Mouse (Mus musculus) heart, embryonic 13.5 days (tissue): ENCODE data around the gene 4931428L18Rik. TPM values are rescaled to one million over a fixed set of nuclear protein-coding genes. Genes with fewer than 3 reads are reported as not detected.

Experiments
- ATAC-seq: fragments of 200-750 bp; cut with Nextera tagmentation; 2 replicates; pipeline ENCODE4 v1.8.0; 2017; ENCODE audit warnings: moderate TSS enrichment; ENCODE audit not compliant: insufficient number of reproducible peaks, low FRiP score, low TSS enrichment; ENCODE audit errors: extremely low read depth
- H3K27ac ChIP-seq: fragments of 300-500 bp; sonication (generic); replicated peaks from 2 replicates; pipeline ENCODE4 v1.5.1; 2015; ENCODE audit warnings: moderate library complexity, mild to moderate bottlenecking, inconsistent platforms
- H3K27me3 ChIP-seq: fragments of 300-500 bp; sonication (generic); replicated peaks from 2 replicates; pipeline ENCODE4 v1.6.1; 2015; ENCODE audit warnings: mild to moderate bottlenecking, inconsistent platforms
- H3K36me3 ChIP-seq: fragments of 300-500 bp; sonication (generic); 2 replicates; pipeline ENCODE4 v1.6.1; 2015; ENCODE audit warnings: mild to moderate bottlenecking, inconsistent platforms
- H3K4me1 ChIP-seq: fragments of 300-500 bp; sonication (generic); 2 replicates; pipeline ENCODE4 v1.6.1; 2015; ENCODE audit warnings: inconsistent platforms
- H3K4me2 ChIP-seq: fragments of 300-500 bp; sonication (generic); 2 replicates; pipeline ENCODE4 v1.6.1; 2015; ENCODE audit warnings: inconsistent platforms, mild to moderate bottlenecking, moderate library complexity
- H3K4me3 ChIP-seq: fragments of 300-500 bp; sonication (generic); 2 replicates; pipeline ENCODE4 v1.5.1; 2015; ENCODE audit warnings: moderate library complexity, mild to moderate bottlenecking, inconsistent platforms
- H3K9ac ChIP-seq: fragments of 300-500 bp; sonication (generic); 2 replicates; pipeline ENCODE4 v1.6.1; 2015; ENCODE audit warnings: inconsistent platforms, mild to moderate bottlenecking, moderate library complexity
- H3K9me3 ChIP-seq: fragments of 300-500 bp; sonication (generic); 2 replicates; pipeline ENCODE4 v1.6.1; 2016; ENCODE audit warnings: inconsistent platforms
- WGBS: fragments of 180-500 bp; shearing (Covaris S2); methylation state at CpG from one replicate; pipeline ENCODE4 v1.1.7; 2015; ENCODE audit warnings: mixed read lengths; 5-methylcytosine and 5-hydroxymethylcytosine counted together
- polyA plus RNA-seq: library from polyadenylated mRNA; unstranded; fragments of >200 nt; fragmentation: Nextera tagmentation; extraction: Ambion mirVana; gene quantifications from 2 replicates; pipeline ENCODE4 v1.2.1, GENCODE M21; 2015

4931428L18Rik gene
- polyA plus RNA-seq, 1 experiment from 2014 or later, result not detected

DNA sequence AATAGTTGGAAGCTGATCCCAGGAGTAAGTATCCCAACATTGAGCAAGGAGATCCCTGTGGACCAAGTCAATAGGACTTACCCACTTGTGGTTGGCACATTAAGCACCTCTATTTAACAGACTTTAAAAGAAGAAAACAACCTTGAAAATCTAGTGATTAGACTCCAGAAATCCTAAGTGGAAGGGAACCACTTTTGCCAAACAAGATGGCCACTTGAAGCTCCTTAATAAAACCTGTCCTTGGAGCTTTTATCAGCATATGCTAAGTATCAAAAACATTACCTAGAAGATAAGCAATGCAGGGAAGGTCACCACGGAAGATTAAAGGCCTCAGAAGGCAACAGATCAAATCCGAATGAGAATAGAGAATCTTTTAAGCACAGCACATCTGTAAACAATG is 270.7 kb downstream of the 4931428L18Rik start:
- 75% methylated on average over 2 of the region's 2 CpGs for WGBS
- no peak for ATAC-seq
- Histone ChIP-seq H3K9ac (no peak overlapping the region), H3K9me3 (no peaks in the 10 kb centered on the region), H3K4me1 (peaks cover 21% of the 10 kb centered on the region), H3K4me2 (no peak overlapping the region), H3K27ac (no peak overlapping the region), H3K27me3 (no peaks in the 10 kb centered on the region), H3K4me3 (no peak overlapping the region), H3K36me3 (no peaks in the 10 kb centered on the region)

DNA sequence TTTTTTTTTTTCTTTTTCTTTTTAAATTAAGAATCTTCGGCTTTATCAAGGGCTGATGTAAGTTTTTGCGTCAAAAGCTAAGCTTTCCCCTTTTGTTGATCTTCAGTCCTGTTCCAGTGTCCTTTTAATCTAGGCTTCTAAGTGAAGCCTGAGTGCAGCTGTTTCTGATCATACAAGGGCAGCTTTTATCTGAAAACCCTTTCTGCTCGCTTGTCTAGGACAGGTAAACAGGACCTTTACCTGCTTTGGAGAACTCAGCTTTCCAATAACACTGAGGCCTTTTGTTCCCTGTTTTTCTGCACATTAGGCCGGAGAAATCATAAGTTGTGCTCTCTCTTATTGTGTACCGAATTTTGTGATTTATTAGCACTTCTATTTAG is 272.0 kb downstream of the 4931428L18Rik start:
- Histone ChIP-seq H3K9me3 (no peaks in the 10 kb centered on the region), H3K4me3 (peak overlapping the region; percentile 85), H3K36me3 (peaks cover 4% of the 10 kb centered on the region), H3K4me2 (peak overlapping the region; percentile 75), H3K4me1 (peaks cover 24% of the 10 kb centered on the region), H3K27me3 (no peaks in the 10 kb centered on the region), H3K27ac (peak overlapping the region; percentile 98), H3K9ac (peak overlapping the region; percentile 82)
- WGBS, result 51% methylated on average over 5 of the region's 5 CpGs
- no peak for ATAC-seq

DNA sequence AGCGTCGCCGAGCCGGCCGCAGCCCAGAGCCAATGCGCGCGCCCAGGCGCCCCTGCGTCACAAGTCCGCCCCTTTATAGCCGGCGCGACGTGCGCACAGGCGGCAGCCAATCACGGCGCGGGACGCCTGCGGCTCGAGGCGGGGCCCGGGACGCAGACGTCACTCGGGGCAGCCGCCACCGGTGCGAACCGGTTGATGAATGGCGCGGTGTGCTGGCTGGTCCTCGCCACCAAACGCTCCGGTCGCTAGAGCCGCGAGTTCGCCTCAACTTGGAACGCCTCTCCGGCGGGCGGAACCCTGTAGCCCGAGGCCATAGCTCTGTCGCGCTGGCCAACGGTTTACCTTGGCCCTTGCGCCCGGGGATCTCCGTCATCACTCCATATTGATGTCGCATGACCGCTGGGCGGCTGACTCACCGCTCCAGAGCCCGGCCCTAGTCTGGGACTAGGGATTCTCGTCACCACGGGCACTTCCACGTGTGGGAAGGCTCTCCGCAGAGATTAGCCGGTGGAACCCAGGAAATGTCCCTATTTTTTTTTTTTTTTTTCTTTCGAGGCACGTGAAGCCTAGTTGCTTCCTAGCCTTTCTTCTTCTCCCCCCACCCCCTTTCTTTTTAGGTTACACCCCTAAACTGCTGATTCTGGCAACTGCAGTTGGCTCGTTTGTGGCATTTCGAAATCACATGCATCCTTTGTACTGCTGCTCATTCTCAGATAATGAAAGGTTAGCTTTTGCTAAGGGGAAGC is 272.6 kb downstream of the 4931428L18Rik start:
- Histone ChIP-seq H3K9ac (peak overlapping the region; percentile 82), H3K4me3 (peak overlapping the region; percentile 85), H3K36me3 (peaks cover 8% of the 10 kb centered on the region), H3K4me1 (peaks cover 24% of the 10 kb centered on the region), H3K27me3 (no peaks in the 10 kb centered on the region), H3K4me2 (peak overlapping the region; percentile 75), H3K9me3 (no peaks in the 10 kb centered on the region), H3K27ac (peak overlapping the region; percentile 98)
- under 1% methylated on average over 50 of the region's 66 CpGs for WGBS
- ATAC-seq, result peak; percentile 95

DNA sequence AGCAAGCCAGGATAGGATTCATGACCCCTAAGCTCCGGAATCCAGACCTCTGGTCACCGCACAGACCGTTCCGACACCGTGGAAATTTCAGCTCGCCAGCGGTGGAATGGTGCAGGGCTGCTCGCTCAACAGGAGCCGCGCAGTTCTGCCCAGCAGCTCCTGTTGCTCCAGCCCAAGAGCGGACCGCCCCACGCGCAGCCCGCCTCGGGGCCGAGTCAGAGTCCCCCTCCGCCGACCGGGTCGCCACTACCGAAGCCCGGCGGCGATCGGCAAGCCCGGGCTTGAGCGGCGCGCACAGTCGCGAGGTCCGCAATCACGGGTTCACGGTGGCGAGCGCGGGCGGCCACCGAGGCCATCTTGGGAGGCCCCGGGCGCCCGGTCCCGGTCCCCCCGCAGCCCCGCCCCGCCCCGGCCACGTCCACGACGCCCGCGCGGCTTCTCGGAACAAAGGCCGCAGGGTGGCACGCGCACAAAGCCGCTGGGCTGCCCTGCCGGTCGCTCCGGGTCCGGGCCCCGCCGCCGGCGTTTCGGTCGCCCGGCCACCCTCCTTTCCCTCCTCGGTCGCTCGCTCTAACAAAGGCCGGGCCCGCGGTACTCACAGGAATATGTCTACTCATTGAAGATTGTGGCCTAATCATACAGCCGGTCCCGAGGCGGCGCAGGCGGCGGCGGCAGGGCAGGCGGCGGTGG is 273.4 kb downstream of the 4931428L18Rik start:
- Histone ChIP-seq H3K36me3 (peaks cover 16% of the 10 kb centered on the region), H3K4me1 (peaks cover 24% of the 10 kb centered on the region), H3K9me3 (no peaks in the 10 kb centered on the region), H3K27me3 (no peaks in the 10 kb centered on the region), H3K9ac (peak overlapping the region; percentile 99), H3K27ac (peak overlapping the region; percentile 98), H3K4me3 (peak overlapping the region; percentile 85), H3K4me2 (peak overlapping the region; percentile 75)
- ATAC-seq, result peak; percentile 64
- WGBS, result 0% methylated on average over 56 of the region's 85 CpGs

DNA sequence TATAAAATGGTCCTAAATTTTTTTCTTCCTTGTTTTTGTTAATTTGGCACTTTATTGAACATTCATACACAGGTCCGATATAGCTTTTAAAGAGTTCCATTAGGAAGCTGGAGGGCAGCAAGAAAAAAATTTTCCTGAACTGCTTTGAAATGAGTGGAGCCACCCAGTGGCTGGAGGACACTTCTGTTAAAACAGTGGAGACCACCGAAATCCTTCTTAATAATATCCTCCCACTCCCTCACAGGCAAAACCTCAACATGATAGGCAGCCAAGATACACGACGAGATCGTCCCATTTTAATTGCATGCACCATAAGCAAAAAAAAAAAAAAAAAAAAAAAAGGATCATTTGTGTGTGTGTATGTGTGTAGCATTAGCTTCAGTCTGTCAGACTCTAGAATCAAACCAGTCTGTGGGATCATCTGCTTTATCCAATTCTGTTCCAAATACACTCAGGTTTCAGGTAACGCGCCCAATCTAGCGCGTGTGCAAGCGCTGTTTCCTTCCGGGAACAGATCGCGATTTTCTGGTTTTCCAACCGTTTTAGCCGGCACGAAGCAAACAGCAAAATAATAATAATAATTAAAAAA is 274.0 kb downstream of the 4931428L18Rik start:
- H3K36me3 ChIP-seq, result peaks cover 23% of the 10 kb centered on the region
- peak overlapping the region; percentile 99 for H3K9ac ChIP-seq

More for the DNA sequence above, 274.0 kb downstream of the 4931428L18Rik start:
- WGBS, result under 1% methylated on average over 16 of the region's 16 CpGs
- ATAC-seq, result no peak
- Histone ChIP-seq H3K4me3 (peak overlapping the region; percentile 85), H3K27me3 (no peaks in the 10 kb centered on the region), H3K4me1 (peaks cover 24% of the 10 kb centered on the region), H3K4me2 (peak overlapping the region; percentile 75), H3K27ac (peak overlapping the region; percentile 98), H3K9me3 (no peaks in the 10 kb centered on the region)

Other genes with a start within 250 kb of the 4931428L18Rik start
- gene AC153137.1, start 244.7 kb downstream of the 4931428L18Rik start, polyA plus RNA-seq, result not detected in 2 replicates
- not detected in 2 replicates for gene Lgsn, start 46.3 kb downstream of the 4931428L18Rik start, polyA plus RNA-seq
- gene Pih1d3, start 154 bp upstream of the 4931428L18Rik start, polyA plus RNA-seq, result not detected in 2 replicates